ENCODE assay signal across 8 mouse cellular contexts in the genomic region with DNA sequence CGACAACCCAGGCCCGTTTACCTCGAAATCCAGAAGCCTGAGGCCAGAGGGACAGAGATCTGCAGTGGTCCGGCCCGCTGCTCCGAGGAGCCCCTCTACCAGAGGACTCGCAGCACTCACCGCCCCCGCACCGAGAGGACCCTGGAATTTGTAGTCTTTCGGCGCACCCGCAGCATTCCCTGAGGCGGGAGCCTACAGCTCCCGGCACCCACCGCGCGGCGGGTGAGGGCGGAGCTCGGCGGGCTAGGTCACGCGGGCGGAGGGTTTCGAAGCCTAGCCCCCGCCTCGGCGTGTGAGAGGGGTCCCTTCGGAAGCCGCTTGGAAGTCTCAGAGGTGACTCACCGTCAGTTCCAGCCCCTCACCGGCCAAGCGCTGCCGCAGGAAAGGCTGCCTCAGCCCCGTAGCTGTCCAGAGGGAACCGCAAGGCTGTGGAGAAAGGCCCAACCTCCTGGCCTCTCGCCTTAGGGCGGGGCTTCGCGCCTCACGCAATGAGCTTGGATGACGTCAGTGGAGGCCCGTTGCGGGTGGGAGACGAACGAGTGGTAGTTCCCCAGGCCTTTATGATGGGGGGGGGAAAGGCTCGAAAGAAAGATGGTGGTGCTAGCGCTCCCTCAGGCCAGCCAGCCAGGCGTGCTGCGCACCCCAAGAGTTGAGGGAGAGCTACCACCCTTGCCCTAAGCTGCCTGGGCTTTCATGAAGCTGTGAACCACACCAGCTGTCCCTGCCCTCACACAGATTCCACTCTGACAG. TPM values are rescaled to one million over a fixed set of nuclear protein-coding genes. Genes with fewer than 3 reads are reported as not detected.
DNase-seq lines count a peak whose midpoint lies in the region; ATAC-seq lines count a peak whose summit lies in the region.

A gene (minus strand): TSS at position 483 of the 750 bp plus-strand sequence.

- peaks cover 6% of the 10 kb centered on the region; the same call in 1 of the 2 replicates for H3K36me3 ChIP-seq in heart, embryonic 13.5 days
- H3K36me3 ChIP-seq in liver, embryonic 12.5 days = peaks cover 3% of the 10 kb centered on the region; the same call in 1 of the 2 replicates
- H3K36me3 ChIP-seq in stomach, embryonic 15.5 days = no peaks in the 10 kb centered on the region

- under 1% methylated on average over 51 of the region's 51 CpGs for WGBS in heart, embryonic 13.5 days
- 1% methylated on average over 51 of the region's 51 CpGs for WGBS in liver, embryonic 12.5 days (ENCODE audit: insufficient replicate concordance)
- under 1% methylated on average over 51 of the region's 51 CpGs for WGBS in stomach, embryonic 15.5 days

- peak; percentile 97 for ATAC-seq in erythroid progenitor cell, adult 5-6 weeks (replicated peaks; ENCODE audit: low FRiP score, poor library complexity, severe bottlenecking)
- ATAC-seq in heart, embryonic 13.5 days (ENCODE audit: extremely low read depth, insufficient number of reproducible peaks, low FRiP score, low TSS enrichment) = peak; percentile 96
- peak; percentile 97 for ATAC-seq in liver, embryonic 12.5 days
- peak; percentile 98 for ATAC-seq in stomach, embryonic 15.5 days (ENCODE audit: insufficient read depth, low FRiP score, low read depth)

- H3K9ac ChIP-seq in heart, embryonic 13.5 days = peak within 1 kb of the TSS; percentile 90
- peak within 1 kb of the TSS; percentile 75 for H3K9ac ChIP-seq in liver, embryonic 12.5 days
- H3K9ac ChIP-seq in stomach, embryonic 15.5 days = peak within 1 kb of the TSS; percentile 71

- no peaks in the 10 kb centered on the region for H3K9me3 ChIP-seq in heart, embryonic 13.5 days
- no peaks in the 10 kb centered on the region for H3K9me3 ChIP-seq in liver, embryonic 12.5 days (replicated peaks)
- H3K9me3 ChIP-seq in stomach, embryonic 15.5 days = no peaks in the 10 kb centered on the region

- H3K4me2 ChIP-seq in heart, embryonic 13.5 days = peak within 1 kb of the TSS; percentile 79
- H3K4me2 ChIP-seq in liver, embryonic 12.5 days = peak within 1 kb of the TSS; percentile 90
- H3K4me2 ChIP-seq in stomach, embryonic 15.5 days = peak within 1 kb of the TSS; percentile 89

- peak within 1 kb of the TSS; percentile 99 for H3K27ac ChIP-seq in heart, embryonic 13.5 days (replicated peaks)
- H3K27ac ChIP-seq in liver, embryonic 12.5 days = peak within 1 kb of the TSS; percentile 85
- H3K27ac ChIP-seq in stomach, embryonic 15.5 days = peak within 1 kb of the TSS; percentile 99

- H3K4me1 ChIP-seq in heart, embryonic 13.5 days = peaks cover 45% of the 10 kb centered on the region
- H3K4me1 ChIP-seq in liver, embryonic 12.5 days = peaks cover 18% of the 10 kb centered on the region
- H3K4me1 ChIP-seq in stomach, embryonic 15.5 days = peaks cover 18% of the 10 kb centered on the region

- H3K27me3 ChIP-seq in heart, embryonic 13.5 days (replicated peaks) = no peaks in the 10 kb centered on the region
- H3K27me3 ChIP-seq in liver, embryonic 12.5 days (replicated peaks) = no peaks in the 10 kb centered on the region
- H3K27me3 ChIP-seq in stomach, embryonic 15.5 days (replicated peaks) = no peaks in the 10 kb centered on the region

- DNase-seq in CD4-positive helper T cell, adult 2 months (ENCODE audit: low read depth, low spot score) = peak; percentile 96
- DNase-seq in brain, embryonic 18.5 days (ENCODE audit: low read depth, low spot score) = peak; percentile 92
- DNase-seq in kidney, postnatal 10 days = peak; percentile 96
- peak; percentile 97 to 98 for DNase-seq in natural killer cell, adult 2 months (ENCODE audit: low spot score in 2 of 2)

- peak within 1 kb of the TSS; percentile 78 for H3K4me3 ChIP-seq in heart, embryonic 13.5 days
- peak within 1 kb of the TSS; percentile 77 for H3K4me3 ChIP-seq in liver, embryonic 12.5 days
- peak within 1 kb of the TSS; percentile 70 for H3K4me3 ChIP-seq in stomach, embryonic 15.5 days (replicated peaks)

RNA-seq across cellular contexts. Expression of the gene that starts here (rescaled TPM):
- total RNA-seq in erythroid progenitor cell, adult 5-6 weeks (2015; ENCODE audit: low replicate concordance) = 2.5 and 6.1 TPM in 2 replicates
- total RNA-seq in erythroid progenitor cell, adult 5-6 weeks (2017; ENCODE audit: low replicate concordance) = 4.5 TPM in 2 replicates
- polyA plus RNA-seq in heart, embryonic 13.5 days (2015; fragmentation: Nextera tagmentation; extraction: Ambion mirVana) = 120 and 128 TPM in 2 replicates
- polyA plus RNA-seq in liver, embryonic 12.5 days (2016; fragmentation: Nextera tagmentation; extraction: Ambion mirVana) = 24.9 and 25.7 TPM in 2 replicates
- polyA plus RNA-seq in stomach, embryonic 15.5 days (2015; fragmentation: Nextera tagmentation; extraction: Ambion mirVana) = 73.1 and 82.1 TPM in 2 replicates

Comparison
In these comparisons a context has a peak if more than half of its experiments do, and no peak if none do; other contexts are left out.
1. Peak in every context shown above with its lines: DNase-seq, ATAC-seq, H3K4me3 ChIP-seq and H3K27ac ChIP-seq.